Mouse (Mus musculus): ENCODE results near the gene Ppm1l.

DNA sequence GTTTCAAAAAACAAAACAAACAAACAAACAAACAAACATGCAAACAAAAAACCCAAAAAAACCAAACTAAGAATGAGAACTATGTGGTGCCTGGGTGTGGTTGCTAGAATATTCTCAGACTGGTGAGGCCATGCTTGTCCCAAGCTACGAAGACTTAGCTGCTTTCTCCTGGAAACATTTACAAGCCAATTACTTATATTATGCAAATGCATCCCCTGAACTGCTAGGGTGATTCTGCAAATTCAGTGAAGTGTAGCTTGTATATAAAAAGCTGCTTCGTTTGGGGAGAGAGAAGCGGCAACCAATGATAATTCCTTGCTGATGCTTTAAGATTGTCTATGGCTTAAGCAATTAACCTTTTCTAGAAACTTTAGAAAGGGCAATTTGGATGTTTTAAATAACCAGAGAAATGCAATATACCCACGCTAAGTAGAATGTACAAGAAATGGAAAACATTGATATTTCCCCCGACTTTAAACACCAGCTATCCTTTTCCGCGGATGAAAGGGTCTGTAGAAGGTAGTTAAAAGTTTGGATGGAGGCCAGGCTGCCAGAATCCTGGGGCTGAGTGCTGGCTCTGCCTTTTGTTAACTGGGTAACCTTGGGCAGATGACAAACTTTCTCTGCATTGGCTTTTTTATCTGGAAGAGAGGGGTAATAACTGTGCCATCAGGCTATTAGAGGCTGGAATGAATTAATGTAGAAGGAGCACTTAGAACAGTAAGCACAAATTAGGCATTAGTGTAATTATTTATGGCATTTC, 33.4 kb upstream of the Ppm1l start:
- TF ChIP-seq POLR2A (IDR thresholded peaks at IDR 0.05; ENCODE audit: borderline replicate concordance, extremely low read depth, insufficient read depth, insufficient read length, poor library complexity, severe bottlenecking) = no peak
- TF ChIP-seq CTCF (IDR thresholded peaks at IDR 0.05; ENCODE audit: borderline replicate concordance, extremely low read depth, insufficient read depth, insufficient read length) = no peak

All from brain, embryonic 14.5 days (tissue).